Mouse (Mus musculus): ENCODE measurements around the gene Pgap1. TPM values are rescaled to one million over a fixed set of nuclear protein-coding genes. Genes with fewer than 3 reads are reported as not detected.

The Pgap1 gene
- polyA plus RNA-seq, 1 experiment from 2014 or later = 34.1 TPM

DNA sequence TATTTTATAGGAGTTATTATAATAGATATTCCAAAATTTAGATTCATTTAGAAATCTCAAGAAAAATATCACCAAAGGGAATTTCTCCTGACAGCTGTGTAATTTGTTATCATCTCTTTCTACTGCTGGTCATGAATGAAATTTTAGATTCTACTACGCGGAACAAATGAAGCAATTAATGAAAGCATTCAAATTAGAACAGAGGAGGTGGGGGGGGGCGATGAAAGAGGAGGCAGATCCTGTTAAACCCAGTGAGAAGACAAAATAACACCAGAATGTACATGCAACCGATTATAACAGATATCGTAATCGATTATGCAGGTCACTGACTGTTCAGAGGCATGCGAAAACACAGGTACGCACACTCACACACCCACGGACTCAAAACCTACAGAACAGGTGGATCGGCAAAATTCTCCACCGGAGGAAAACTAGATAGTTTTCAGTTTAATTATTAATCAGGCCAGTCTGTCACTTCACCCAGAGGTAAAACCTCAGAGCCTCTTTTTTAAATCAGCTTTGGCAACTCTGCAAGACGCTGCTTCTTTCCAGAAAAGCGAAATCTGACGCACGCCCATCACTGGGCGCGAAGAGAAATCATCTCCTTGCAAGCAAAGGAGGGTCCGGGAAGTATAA lies 780 bp downstream of the Pgap1 start:
- no peaks in the 10 kb centered on the region for H3K36me3 ChIP-seq (ENCODE audit: inconsistent target)
- WGBS (ENCODE audit: missing documents) = 16% methylated on average over 18 of the region's 18 CpGs
- peak overlapping the region; percentile 87 for H3K4me3 ChIP-seq (ENCODE audit: inconsistent target)
- H3K27ac ChIP-seq = peak overlapping the region; percentile 62
- H3K79me2 ChIP-seq (ENCODE audit: inconsistent target) = peaks cover 57% of the 10 kb centered on the region

- Histone ChIP-seq H3K36me3 (ENCODE audit: inconsistent target) (0 out of 2 replicates have a peak, but pooled peaks cover 3% of the 10 kb centered on the region), H3K4me3 (ENCODE audit: inconsistent target) (peak overlapping the region; percentile 87; the same call in 1 of the 2 replicates), H3K79me2 (ENCODE audit: inconsistent target) (peaks cover 66% of the 10 kb centered on the region), H3K27ac (no peak overlapping the region)
- 79% methylated on average over 4 of the region's 4 CpGs for WGBS (ENCODE audit: missing documents)
Measured at GRCm38 (mm10) chr1:54555364-54556140, 1.9 kb downstream of the Pgap1 start.

- H3K79me2 ChIP-seq (ENCODE audit: inconsistent target) = peaks cover 66% of the 10 kb centered on the region
- H3K27ac ChIP-seq = no peak overlapping the region
- WGBS (ENCODE audit: missing documents) = 88% methylated on average over 2 of the region's 2 CpGs
- H3K4me3 ChIP-seq (ENCODE audit: inconsistent target) = no peak overlapping the region
- H3K36me3 ChIP-seq (ENCODE audit: inconsistent target) = peaks cover 23% of the 10 kb centered on the region
Measured at GRCm38 (mm10) chr1:54552621-54553020, 4.9 kb downstream of the Pgap1 start.

DNA sequence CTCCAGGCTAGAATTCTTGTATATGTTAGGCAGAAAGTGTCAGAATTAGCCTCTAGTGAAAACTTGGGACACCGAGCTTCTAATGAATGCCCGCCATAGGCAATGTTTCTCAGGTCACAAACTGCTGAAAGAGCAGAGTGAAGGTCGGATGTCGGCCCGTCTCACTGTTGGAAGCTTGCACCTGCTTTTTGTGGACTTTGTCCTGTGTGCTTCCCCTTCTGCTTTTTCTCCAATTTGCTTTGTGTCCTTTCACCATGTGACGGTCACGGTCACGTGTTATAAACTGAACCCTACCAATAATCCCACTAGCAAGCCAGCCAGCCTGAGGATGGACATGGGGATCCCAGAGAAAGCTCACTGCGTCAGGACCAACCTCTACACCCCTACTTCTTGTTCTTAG lies 12.3 kb downstream of the Pgap1 start:
- WGBS (ENCODE audit: missing documents) = 94% methylated on average over 9 of the region's 9 CpGs
- Histone ChIP-seq H3K4me3 (ENCODE audit: inconsistent target) (no peak overlapping the region), H3K79me2 (ENCODE audit: inconsistent target) (no peaks in the 10 kb centered on the region; the same call in 1 of the 2 replicates), H3K27ac (no peak overlapping the region), H3K36me3 (ENCODE audit: inconsistent target) (peaks cover 83% of the 10 kb centered on the region)

DNA sequence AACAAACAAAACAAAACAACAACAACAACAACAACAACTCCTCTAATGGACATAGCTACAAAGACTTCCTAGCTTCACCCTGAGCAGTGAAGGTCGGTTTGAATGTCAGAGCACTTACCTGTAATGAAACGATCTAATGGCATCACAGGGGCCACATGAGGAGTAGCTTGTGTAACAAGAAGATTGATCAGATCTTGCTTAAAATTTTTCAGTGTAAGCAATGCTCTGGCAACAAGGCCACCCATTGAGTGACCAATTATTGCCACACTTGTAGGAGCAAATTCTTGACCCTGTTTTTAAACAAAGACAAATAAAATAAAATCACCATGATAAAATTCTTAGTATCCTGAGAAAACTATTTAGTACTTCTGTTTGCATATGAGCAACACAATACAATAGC lies 14.6 kb downstream of the Pgap1 start:
- no peak overlapping the region for H3K27ac ChIP-seq
- H3K36me3 ChIP-seq (ENCODE audit: inconsistent target) = peaks cover 91% of the 10 kb centered on the region
- WGBS (ENCODE audit: missing documents) = 93% methylated on average over 2 of the region's 2 CpGs
- no peak overlapping the region for H3K4me3 ChIP-seq (ENCODE audit: inconsistent target)
- no peaks in the 10 kb centered on the region for H3K79me2 ChIP-seq (ENCODE audit: inconsistent target)

DNA sequence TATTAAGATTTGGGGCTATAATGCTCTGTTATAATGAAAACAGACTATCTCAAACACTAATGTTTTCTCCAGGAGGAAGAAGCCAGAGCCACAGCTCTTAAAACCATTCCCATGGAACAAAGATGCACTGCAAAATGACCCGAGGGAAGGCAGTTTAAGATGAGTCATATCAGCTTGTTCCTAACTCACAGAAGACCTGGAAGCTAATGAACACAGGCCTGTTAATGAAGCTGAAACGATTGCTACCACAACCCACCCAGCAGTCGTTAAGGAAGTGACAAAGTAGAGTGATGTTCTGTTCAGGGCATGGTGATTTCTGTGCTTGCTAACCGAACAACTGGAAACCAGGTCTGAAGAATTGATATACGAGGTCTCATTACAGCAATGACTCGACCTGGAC lies 26.3 kb downstream of the Pgap1 start:
- H3K27ac ChIP-seq = no peak overlapping the region
- WGBS (ENCODE audit: missing documents) = 64% methylated on average over 6 of the region's 6 CpGs
- no peak overlapping the region for H3K4me3 ChIP-seq (ENCODE audit: inconsistent target)
- H3K79me2 ChIP-seq (ENCODE audit: inconsistent target) = no peaks in the 10 kb centered on the region
- peaks cover 96% of the 10 kb centered on the region for H3K36me3 ChIP-seq (ENCODE audit: inconsistent target)

- H3K27ac ChIP-seq = no peak overlapping the region
- peaks cover 83% of the 10 kb centered on the region for H3K36me3 ChIP-seq (ENCODE audit: inconsistent target)
- no peaks in the 10 kb centered on the region for H3K79me2 ChIP-seq (ENCODE audit: inconsistent target)
- no peak overlapping the region for H3K4me3 ChIP-seq (ENCODE audit: inconsistent target)
- WGBS (ENCODE audit: missing documents) = 33% methylated on average over 2 of the region's 2 CpGs
Measured at GRCm38 (mm10) chr1:54523717-54524116, 33.8 kb downstream of the Pgap1 start.

GRCm38 (mm10) chr1:54520062-54520577 lies 37.4 kb downstream of the Pgap1 start:
- Histone ChIP-seq H3K79me2 (ENCODE audit: inconsistent target) (no peaks in the 10 kb centered on the region), H3K4me3 (ENCODE audit: inconsistent target) (no peak overlapping the region), H3K36me3 (ENCODE audit: inconsistent target) (peaks cover 63% of the 10 kb centered on the region), H3K27ac (no peak overlapping the region)
- WGBS (ENCODE audit: missing documents) = 96% methylated on average over 5 of the region's 5 CpGs

DNA sequence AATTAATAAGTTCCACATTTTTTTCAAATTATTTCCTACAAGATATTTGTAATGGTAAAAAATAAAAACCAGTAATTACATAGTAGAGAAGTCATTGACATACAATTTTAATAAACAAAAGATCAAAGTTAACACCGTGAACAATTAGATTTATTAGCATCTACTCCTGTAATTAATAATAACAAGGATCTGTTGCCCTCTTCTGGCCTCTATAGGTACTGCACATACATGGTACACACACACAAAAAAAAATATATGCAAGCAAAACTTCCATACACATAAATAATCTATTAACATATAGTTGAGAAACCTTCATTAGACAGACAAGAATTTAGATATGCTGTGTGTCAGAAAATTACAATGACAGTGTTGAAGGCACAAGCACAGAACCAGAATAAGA lies 43.6 kb downstream of the Pgap1 start:
- WGBS (ENCODE audit: missing documents) = 100% methylated on average over 1 of the region's 1 CpGs
- peaks cover 68% of the 10 kb centered on the region for H3K36me3 ChIP-seq (ENCODE audit: inconsistent target)
- no peak overlapping the region for H3K4me3 ChIP-seq (ENCODE audit: inconsistent target)
- no peaks in the 10 kb centered on the region for H3K79me2 ChIP-seq (ENCODE audit: inconsistent target)
- H3K27ac ChIP-seq = no peak overlapping the region

GRCm38 (mm10) chr1:54498496-54498895 lies 59.0 kb downstream of the Pgap1 start:
- Histone ChIP-seq H3K79me2 (ENCODE audit: inconsistent target) (no peaks in the 10 kb centered on the region), H3K27ac (no peak overlapping the region), H3K36me3 (ENCODE audit: inconsistent target) (peaks cover 83% of the 10 kb centered on the region), H3K4me3 (ENCODE audit: inconsistent target) (no peak overlapping the region)
- WGBS (ENCODE audit: missing documents) = 97% methylated on average over 2 of the region's 2 CpGs

- Histone ChIP-seq H3K4me3 (ENCODE audit: inconsistent target) (no peak overlapping the region), H3K36me3 (ENCODE audit: inconsistent target) (peaks cover 83% of the 10 kb centered on the region), H3K79me2 (ENCODE audit: inconsistent target) (no peaks in the 10 kb centered on the region), H3K27ac (no peak overlapping the region)
- WGBS (ENCODE audit: missing documents) = 90% methylated on average over 1 of the region's 1 CpGs
Measured at GRCm38 (mm10) chr1:54496254-54496653, 61.2 kb downstream of the Pgap1 start.

DNA sequence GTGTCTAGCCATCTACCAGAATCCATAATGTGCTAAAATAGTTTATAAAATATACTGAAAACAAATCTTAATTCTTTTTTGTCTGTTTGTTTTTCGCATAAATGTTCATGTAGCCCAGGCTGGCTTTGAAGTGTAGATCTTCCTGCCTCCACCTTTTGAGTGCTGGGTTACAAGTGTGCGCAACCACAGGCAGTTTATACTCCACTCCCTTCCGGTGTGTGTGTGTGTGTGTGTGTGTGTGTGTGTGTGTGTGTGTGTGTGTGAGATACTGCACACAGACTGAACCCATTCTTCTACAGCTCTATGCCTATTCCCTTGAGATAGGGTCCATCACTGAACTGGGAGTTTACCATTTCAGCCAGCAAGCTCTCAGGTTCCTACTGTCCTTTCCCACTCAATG lies 64.0 kb downstream of the Pgap1 start:
- Histone ChIP-seq H3K79me2 (ENCODE audit: inconsistent target) (no peaks in the 10 kb centered on the region), H3K36me3 (ENCODE audit: inconsistent target) (peaks cover 87% of the 10 kb centered on the region), H3K4me3 (ENCODE audit: inconsistent target) (no peak overlapping the region), H3K27ac (no peak overlapping the region)
- WGBS (ENCODE audit: missing documents) = 92% methylated on average over 3 of the region's 3 CpGs

GRCm38 (mm10) chr1:54492435-54492841 lies 65.0 kb downstream of the Pgap1 start:
- peaks cover 87% of the 10 kb centered on the region for H3K36me3 ChIP-seq (ENCODE audit: inconsistent target)
- no peak overlapping the region for H3K27ac ChIP-seq
- no peaks in the 10 kb centered on the region for H3K79me2 ChIP-seq (ENCODE audit: inconsistent target)
- no peak overlapping the region for H3K4me3 ChIP-seq (ENCODE audit: inconsistent target)
- 56% methylated on average over 2 of the region's 2 CpGs for WGBS (ENCODE audit: missing documents)

DNA sequence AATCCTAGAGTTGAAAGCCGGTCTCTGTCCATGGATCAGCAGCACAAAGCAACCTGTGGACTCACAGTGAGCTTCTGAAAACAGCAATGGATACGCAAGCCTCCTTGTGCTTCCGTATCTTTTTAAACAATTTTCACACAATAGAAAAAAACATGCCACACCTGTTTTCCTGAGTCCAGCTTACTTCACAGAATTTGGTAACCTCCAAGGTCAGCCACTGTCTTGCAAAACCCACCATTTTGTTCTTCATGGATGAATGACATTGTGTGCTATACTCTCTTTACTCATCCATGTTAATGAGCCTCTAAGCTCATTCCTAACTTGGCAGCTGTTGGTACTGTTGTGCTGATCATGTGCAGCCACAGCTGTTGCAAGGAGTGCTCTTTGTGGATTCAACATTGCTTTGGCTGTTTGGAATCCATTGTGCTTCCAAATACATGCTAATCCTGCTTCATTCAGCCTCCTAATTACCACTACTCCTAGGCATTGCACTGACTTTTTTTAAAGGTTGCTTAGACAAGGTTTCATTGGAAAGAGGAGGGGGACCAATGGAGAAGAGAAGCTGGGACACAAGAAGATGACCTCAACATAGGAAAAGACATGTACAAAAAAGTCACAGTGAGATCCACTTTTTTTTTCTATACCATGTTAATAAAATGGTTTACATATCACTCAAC lies 72.6 kb downstream of the Pgap1 start:
- Histone ChIP-seq H3K4me3 (ENCODE audit: inconsistent target) (no peak overlapping the region), H3K27ac (no peak overlapping the region), H3K36me3 (ENCODE audit: inconsistent target) (peaks cover 77% of the 10 kb centered on the region), H3K79me2 (ENCODE audit: inconsistent target) (no peaks in the 10 kb centered on the region)
- WGBS (ENCODE audit: missing documents) = 93% methylated on average over 3 of the region's 3 CpGs

DNA sequence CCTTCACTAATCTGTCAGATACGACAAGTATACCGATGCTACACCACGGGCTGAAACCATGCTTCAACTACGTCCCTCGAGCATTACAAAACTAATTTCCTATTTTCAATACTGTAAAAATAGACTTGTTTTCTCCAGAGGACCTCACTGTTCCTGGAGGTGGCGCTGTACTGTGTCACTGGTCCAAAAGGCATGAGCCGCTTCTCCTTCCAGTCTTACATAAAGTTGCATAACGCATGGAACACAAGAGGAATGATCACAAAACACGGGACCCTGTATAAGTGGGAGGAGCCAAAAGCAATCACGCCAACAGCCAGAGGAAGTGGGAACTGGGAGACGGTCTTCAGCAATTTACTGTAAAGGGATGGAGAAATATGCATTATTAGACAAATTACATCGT lies 77.0 kb downstream of the Pgap1 start:
- H3K4me3 ChIP-seq (ENCODE audit: inconsistent target) = no peak overlapping the region
- peaks cover 68% of the 10 kb centered on the region for H3K36me3 ChIP-seq (ENCODE audit: inconsistent target)
- H3K27ac ChIP-seq = no peak overlapping the region
- no peaks in the 10 kb centered on the region for H3K79me2 ChIP-seq (ENCODE audit: inconsistent target)
- 90% methylated on average over 12 of the region's 12 CpGs for WGBS (ENCODE audit: missing documents)
